Mouse (Mus musculus): ENCODE data around the gene Zfp869. TPM values are rescaled to one million over a fixed set of nuclear protein-coding genes. Genes with fewer than 3 reads are reported as not detected.

Zfp869 gene
- polyA plus RNA-seq, 1 experiment from 2014 or later, result 11.1 TPM

DNA sequence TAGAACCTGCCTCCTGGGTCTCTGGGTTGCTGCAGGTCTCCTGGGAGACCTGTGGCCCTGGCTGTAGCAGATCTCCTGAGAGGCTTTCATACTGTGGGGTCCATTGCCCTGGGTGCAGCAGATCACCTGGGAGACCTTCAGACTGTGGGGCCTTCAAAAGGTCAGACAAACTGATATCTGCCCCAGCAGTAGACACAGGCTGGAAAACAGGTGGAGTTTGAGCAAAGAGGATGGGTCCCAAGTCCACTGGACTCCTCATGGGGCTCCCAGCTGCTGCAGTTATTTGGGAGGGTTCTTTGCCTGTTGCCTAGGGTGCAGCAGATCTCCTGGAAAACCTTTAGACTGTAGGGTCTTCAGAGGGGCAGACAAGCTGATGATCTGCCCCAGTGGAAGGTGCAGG, 49.2 kb downstream of the Zfp869 start:
- Histone ChIP-seq H3K4me2 (replicated peaks; ENCODE audit: low read depth) (no peak overlapping the region), H3K27me3 (ENCODE audit: control insufficient read depth, insufficient read depth, low read length) (no peaks in the 10 kb centered on the region), H3K36me3 (ENCODE audit: control insufficient read depth, insufficient read depth, low read length) (no peaks in the 10 kb centered on the region; the same call in 1 of the 2 replicates), H3K4me1 (replicated peaks; ENCODE audit: control insufficient read depth, insufficient read depth) (no peaks in the 10 kb centered on the region), H3K4me3 (ENCODE audit: low read depth, low read length) (no peak overlapping the region), H3K9ac (ENCODE audit: low read length) (no peak overlapping the region), H3K9me3 (ENCODE audit: control insufficient read depth, low read length) (no peaks in the 10 kb centered on the region), H3K27ac (replicated peaks) (no peak overlapping the region)
- ATAC-seq (ENCODE audit: low FRiP score, low TSS enrichment) (no peak), DNase-seq (ENCODE audit: low spot score) (no peak)
- TF ChIP-seq EP300 (optimal IDR thresholded peaks at IDR 0.05) (no peak), CTCF (IDR thresholded peaks at IDR 0.05; ENCODE audit: low read depth) (no peak)

Other genes with a start within 250 kb of the Zfp869 start
- gene Gm7697, start 187.7 kb downstream of the Zfp869 start, polyA plus RNA-seq (2015; fragmentation: Nextera tagmentation; extraction: Ambion mirVana), result not detected in 2 replicates
- gene Zfp868, start 85.2 kb downstream of the Zfp869 start, polyA plus RNA-seq (2015; fragmentation: Nextera tagmentation; extraction: Ambion mirVana), result 9.0 and 11.0 TPM in 2 replicates
- 0.57 and 0.61 TPM in 2 replicates for gene Zfp964, start 56.2 kb downstream of the Zfp869 start, polyA plus RNA-seq (2015; fragmentation: Nextera tagmentation; extraction: Ambion mirVana)
- gene Zfp963, start 39.2 kb upstream of the Zfp869 start, polyA plus RNA-seq (2015; fragmentation: Nextera tagmentation; extraction: Ambion mirVana), result 2.8 and 3.3 TPM in 2 replicates
- 0.34 and 0.39 TPM in 2 replicates for gene Gm20422, start 64.2 kb upstream of the Zfp869 start, polyA plus RNA-seq (2015; fragmentation: Nextera tagmentation; extraction: Ambion mirVana)
- 19.4 and 21.5 TPM in 2 replicates for gene Atp13a1, start 80.4 kb upstream of the Zfp869 start, polyA plus RNA-seq (2015; fragmentation: Nextera tagmentation; extraction: Ambion mirVana)
- 8.4 and 9.0 TPM in 2 replicates for gene Zfp866, start 80.5 kb upstream of the Zfp869 start, polyA plus RNA-seq (2015; fragmentation: Nextera tagmentation; extraction: Ambion mirVana)
- 5.8 and 6.0 TPM in 2 replicates for gene Gmip, start 98.0 kb upstream of the Zfp869 start, polyA plus RNA-seq (2015; fragmentation: Nextera tagmentation; extraction: Ambion mirVana)
- 0.24 and 0.28 TPM in 2 replicates for gene Lpar2, start 111.7 kb upstream of the Zfp869 start, polyA plus RNA-seq (2015; fragmentation: Nextera tagmentation; extraction: Ambion mirVana)
- 4.9 and 5.1 TPM in 2 replicates for gene Pbx4, start 121.8 kb upstream of the Zfp869 start, polyA plus RNA-seq (2015; fragmentation: Nextera tagmentation; extraction: Ambion mirVana)
- gene Cilp2, start 177.0 kb upstream of the Zfp869 start, polyA plus RNA-seq (2015; fragmentation: Nextera tagmentation; extraction: Ambion mirVana), result 0.30 and 0.36 TPM in 2 replicates
- gene Tssk6, start 191.5 kb upstream of the Zfp869 start, polyA plus RNA-seq (2015; fragmentation: Nextera tagmentation; extraction: Ambion mirVana), result 2.1 and 2.7 TPM in 2 replicates
- 199 and 205 TPM in 2 replicates for gene Ndufa13, start 191.8 kb upstream of the Zfp869 start, polyA plus RNA-seq (2015; fragmentation: Nextera tagmentation; extraction: Ambion mirVana)
- gene Yjefn3, start 192.0 kb upstream of the Zfp869 start, polyA plus RNA-seq (2015; fragmentation: Nextera tagmentation; extraction: Ambion mirVana), result 1.6 and 2.7 TPM in 2 replicates

Data from stomach, postnatal 0 days (tissue).